Mouse (Mus musculus) neural tube, embryonic 11.5 days (tissue): ENCODE measurements around the gene Syn3. TPM values are rescaled to one million over a fixed set of nuclear protein-coding genes. Genes with fewer than 3 reads are reported as not detected.

Experiments used
- ATAC-seq: fragments of 200-750 bp; cut with Nextera tagmentation; 2 replicates; pipeline ENCODE4 v1.8.0; 2017; ENCODE audit warnings: moderate number of reproducible peaks, mild to moderate bottlenecking, moderate TSS enrichment, moderate library complexity; ENCODE audit not compliant: insufficient read depth, low FRiP score, low TSS enrichment
- DNase-seq: peaks from one replicate; pipeline ENCODE4 v3.0.0-alpha.2; 2015; ENCODE audit warnings: low spot score
- H3K27ac ChIP-seq: fragments of 300-500 bp; sonication (generic); 2 replicates; pipeline ENCODE4 v1.5.1; 2014; ENCODE audit warnings: low read depth, mild to moderate bottlenecking, low read length
- H3K27me3 ChIP-seq: fragments of 300-500 bp; sonication (generic); 2 replicates; pipeline ENCODE4 v1.6.1; 2014; ENCODE audit warnings: mild to moderate bottlenecking, low read length, mixed read lengths; ENCODE audit not compliant: control insufficient read depth, insufficient read depth
- H3K36me3 ChIP-seq: fragments of 300-500 bp; sonication (generic); 2 replicates; pipeline ENCODE4 v1.6.1; 2014; ENCODE audit warnings: mild to moderate bottlenecking, low read length, moderate library complexity, mixed read lengths; ENCODE audit not compliant: control insufficient read depth, insufficient read depth
- H3K4me1 ChIP-seq: fragments of 300-500 bp; sonication (generic); 2 replicates; pipeline ENCODE4 v1.6.1; 2014; ENCODE audit warnings: low read length, mixed read lengths; ENCODE audit not compliant: control insufficient read depth, insufficient read depth
- H3K4me2 ChIP-seq: fragments of 300-500 bp; sonication (generic); 2 replicates; pipeline ENCODE4 v1.6.1; 2014; ENCODE audit warnings: low read depth, mild to moderate bottlenecking, moderate library complexity
- H3K4me3 ChIP-seq: fragments of 300-500 bp; sonication (generic); 2 replicates; pipeline ENCODE4 v1.5.1; 2014; ENCODE audit warnings: low read depth, low read length
- H3K9ac ChIP-seq: fragments of 300-500 bp; sonication (generic); 2 replicates; pipeline ENCODE4 v1.6.1; 2014; ENCODE audit warnings: mild to moderate bottlenecking, low read length
- H3K9me3 ChIP-seq: fragments of 300-500 bp; sonication (generic); 2 replicates; pipeline ENCODE4 v1.6.1; 2016; ENCODE audit warnings: low read length; ENCODE audit not compliant: control insufficient read depth
- WGBS: fragments of 180-500 bp; shearing (Covaris S2); extraction: QIAGEN DNeasy Blood & Tissue Kit; methylation state at CpG from one replicate; pipeline ENCODE4 v1.1.7; 2014; 5-methylcytosine and 5-hydroxymethylcytosine counted together
- polyA plus RNA-seq: library from polyadenylated mRNA; unstranded; fragments of >200 nt; fragmentation: Nextera tagmentation; extraction: Ambion mirVana; gene quantifications from 2 replicates; pipeline ENCODE4 v1.2.1, GENCODE M21; 2014

The Syn3 gene
- polyA plus RNA-seq, 1 experiment from 2014 or later, result 4.4 TPM

- Histone ChIP-seq H3K4me3 (no peak overlapping the region), H3K9me3 (no peaks in the 10 kb centered on the region), H3K4me1 (no peaks in the 10 kb centered on the region; the same call in 1 of the 2 replicates), H3K9ac (no peak overlapping the region), H3K27ac (no peak overlapping the region), H3K4me2 (no peak overlapping the region), H3K27me3 (no peaks in the 10 kb centered on the region), H3K36me3 (no peaks in the 10 kb centered on the region)
- WGBS, result 94% methylated on average over 3 of the region's 3 CpGs
- DNase-seq (no peak), ATAC-seq (no peak)
Measured at GRCm38 (mm10) chr10:86312976-86313375, 185.7 kb downstream of the Syn3 start.

DNA sequence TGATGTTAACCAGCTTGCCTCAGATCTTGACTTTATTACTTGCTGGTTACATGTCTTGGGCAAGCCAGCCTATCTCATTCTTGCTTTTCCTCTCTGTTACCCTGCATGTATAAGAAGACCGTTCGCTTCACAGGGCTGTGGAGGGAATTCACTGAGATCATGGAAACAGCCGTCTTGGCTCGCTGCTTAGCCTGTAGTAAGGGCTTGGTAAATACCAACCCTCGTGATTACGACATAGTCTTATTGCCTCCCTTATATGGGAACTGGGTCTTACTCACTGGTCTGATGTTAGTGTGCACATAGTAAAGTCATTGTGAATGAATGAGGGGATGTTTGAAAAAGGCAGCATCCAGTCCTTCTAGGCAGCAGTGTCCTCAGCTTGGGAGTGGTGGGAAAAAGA, 188.2 kb downstream of the Syn3 start:
- peaks cover 2% of the 10 kb centered on the region for H3K36me3 ChIP-seq
- no peaks in the 10 kb centered on the region for H3K4me1 ChIP-seq
- WGBS, result 61% methylated on average over 6 of the region's 6 CpGs
- H3K9ac ChIP-seq, result no peak overlapping the region
- no peaks in the 10 kb centered on the region for H3K27me3 ChIP-seq
- H3K27ac ChIP-seq, result no peak overlapping the region
- no peaks in the 10 kb centered on the region for H3K9me3 ChIP-seq
- H3K4me2 ChIP-seq, result no peak overlapping the region
- ATAC-seq (no peak), DNase-seq (no peak)
- H3K4me3 ChIP-seq, result no peak overlapping the region

- H3K4me3 ChIP-seq, result no peak overlapping the region
- ATAC-seq, result no peak
- H3K4me2 ChIP-seq, result no peak overlapping the region
- DNase-seq, result no peak
- no peaks in the 10 kb centered on the region for H3K27me3 ChIP-seq
- no peak overlapping the region for H3K9ac ChIP-seq
- peaks cover 7% of the 10 kb centered on the region for H3K4me1 ChIP-seq
- H3K36me3 ChIP-seq, result peaks cover 2% of the 10 kb centered on the region
- no peaks in the 10 kb centered on the region for H3K9me3 ChIP-seq
- 77% methylated on average over 4 of the region's 4 CpGs for WGBS
- H3K27ac ChIP-seq, result no peak overlapping the region
Measured at GRCm38 (mm10) chr10:86307235-86307634, 191.5 kb downstream of the Syn3 start.

- Histone ChIP-seq H3K36me3 (peaks cover 2% of the 10 kb centered on the region), H3K4me2 (no peak overlapping the region), H3K4me3 (no peak overlapping the region), H3K27me3 (no peaks in the 10 kb centered on the region), H3K9ac (no peak overlapping the region), H3K4me1 (peaks cover 7% of the 10 kb centered on the region), H3K27ac (no peak overlapping the region), H3K9me3 (no peaks in the 10 kb centered on the region)
- DNase-seq, result no peak
- WGBS, result 5% methylated on average over 2 of the region's 2 CpGs
- ATAC-seq, result no peak
Measured at GRCm38 (mm10) chr10:86304583-86304982, 194.1 kb downstream of the Syn3 start.

GRCm38 (mm10) chr10:86303495-86303876, 195.2 kb downstream of the Syn3 start:
- Histone ChIP-seq H3K9me3 (no peaks in the 10 kb centered on the region), H3K4me2 (no peak overlapping the region; the same call in 1 of the 2 replicates), H3K4me1 (peaks cover 7% of the 10 kb centered on the region), H3K27me3 (no peaks in the 10 kb centered on the region), H3K36me3 (peaks cover 2% of the 10 kb centered on the region), H3K4me3 (no peak overlapping the region), H3K9ac (no peak overlapping the region), H3K27ac (no peak overlapping the region)
- 58% methylated on average over 2 of the region's 2 CpGs for WGBS
- DNase-seq (no peak), ATAC-seq (no peak)

DNA sequence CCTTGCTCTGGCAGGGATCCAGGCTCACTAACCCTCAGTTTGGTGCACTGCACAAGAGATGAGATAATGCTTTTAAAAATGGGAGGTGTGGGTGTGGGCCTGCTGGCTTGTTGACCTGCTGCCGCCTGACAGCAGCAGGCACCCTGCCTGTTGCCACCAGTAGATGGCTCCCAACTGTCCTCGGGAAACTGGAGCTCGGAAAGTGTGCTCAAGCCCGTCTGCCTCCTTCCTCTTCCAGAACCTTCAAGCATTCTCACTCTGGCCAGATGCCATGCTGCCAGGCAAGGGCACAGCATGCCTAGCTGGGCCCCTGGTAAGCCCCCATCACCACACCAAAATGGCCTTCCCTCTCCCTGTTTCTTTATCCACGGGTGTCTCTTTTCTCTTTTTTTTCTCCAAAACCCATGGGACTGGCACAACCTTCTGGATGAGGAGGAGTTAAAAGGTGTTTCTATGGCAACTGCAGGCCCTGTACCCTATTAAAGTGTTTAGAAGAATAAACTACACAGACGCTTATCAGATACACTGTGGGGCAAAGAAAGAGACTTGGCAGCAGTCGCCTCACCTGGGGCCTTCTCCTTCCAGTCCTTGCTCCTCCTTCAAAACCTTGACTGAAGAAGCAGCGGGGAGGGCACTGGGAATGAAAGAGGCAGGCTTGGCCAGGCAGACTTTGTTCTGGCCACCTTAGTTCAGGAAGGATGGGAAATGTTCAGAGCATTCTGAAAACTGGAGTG, 195.8 kb downstream of the Syn3 start:
- H3K9me3 ChIP-seq, result no peaks in the 10 kb centered on the region
- peak; percentile 72 for DNase-seq
- no peaks in the 10 kb centered on the region for H3K27me3 ChIP-seq
- H3K4me2 ChIP-seq, result peak overlapping the region; percentile 81
- no peak for ATAC-seq
- 0 out of 2 replicates have a peak overlapping the region, but pooled peaks have one; percentile 4 for H3K4me3 ChIP-seq
- no peak overlapping the region; the same call in 1 of the 2 replicates for H3K9ac ChIP-seq
- peaks cover 2% of the 10 kb centered on the region for H3K36me3 ChIP-seq
- peaks cover 7% of the 10 kb centered on the region for H3K4me1 ChIP-seq
- no peak overlapping the region for H3K27ac ChIP-seq
- WGBS, result 28% methylated on average over 8 of the region's 8 CpGs

- H3K4me2 ChIP-seq, result peak overlapping the region; percentile 81
- WGBS, result 65% methylated on average over 4 of the region's 4 CpGs
- no peak for ATAC-seq
- peaks cover 7% of the 10 kb centered on the region for H3K4me1 ChIP-seq
- DNase-seq, result no peak
- H3K36me3 ChIP-seq, result peaks cover 2% of the 10 kb centered on the region; the same call in 1 of the 2 replicates
- 0 out of 2 replicates have a peak overlapping the region, but pooled peaks have one; percentile 1 for H3K9ac ChIP-seq
- H3K27me3 ChIP-seq, result no peaks in the 10 kb centered on the region
- no peaks in the 10 kb centered on the region for H3K9me3 ChIP-seq
- H3K4me3 ChIP-seq, result peak overlapping the region; percentile 47
- no peak overlapping the region for H3K27ac ChIP-seq
Measured at GRCm38 (mm10) chr10:86302318-86302648, 196.4 kb downstream of the Syn3 start.

DNA sequence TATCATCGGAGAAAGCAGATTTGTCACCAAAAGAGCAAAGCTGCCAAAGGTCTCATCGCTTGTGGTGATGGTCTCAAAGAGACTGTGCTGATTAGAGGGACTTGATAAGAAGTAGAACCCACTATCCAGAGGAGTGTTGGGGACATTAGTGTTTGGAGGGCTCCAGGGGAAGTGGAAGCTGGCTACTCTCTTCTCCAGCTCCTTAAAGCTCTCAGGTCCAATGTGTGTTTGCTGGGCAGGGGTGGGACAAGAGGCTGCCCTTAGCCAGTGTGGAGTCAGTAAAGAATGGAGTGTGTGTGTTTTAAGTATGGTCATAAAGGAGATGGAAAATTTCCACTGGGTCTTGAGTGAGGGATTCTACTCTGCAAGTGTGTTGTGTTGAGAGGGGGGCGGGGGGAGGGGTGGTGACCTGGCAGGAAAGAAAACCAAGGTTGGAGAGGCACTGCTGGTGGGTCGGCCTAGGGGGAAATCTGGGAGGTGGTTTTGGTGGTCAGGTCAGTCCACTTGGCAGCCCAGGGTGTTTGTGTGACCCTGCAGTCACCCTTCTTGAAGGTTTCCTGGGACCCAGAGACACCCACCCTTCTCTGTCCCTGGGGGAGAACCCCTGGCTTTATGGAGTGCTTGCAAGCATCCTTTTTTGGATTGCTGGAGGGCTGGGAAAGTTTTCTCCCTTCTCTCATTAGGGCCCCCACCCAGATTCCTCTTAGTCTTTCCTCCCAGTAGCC, 196.9 kb downstream of the Syn3 start:
- Histone ChIP-seq H3K4me2 (peak overlapping the region; percentile 81), H3K27me3 (no peaks in the 10 kb centered on the region), H3K9me3 (no peaks in the 10 kb centered on the region), H3K4me3 (peak overlapping the region; percentile 47), H3K9ac (peak overlapping the region; percentile 65), H3K27ac (no peak overlapping the region), H3K4me1 (peaks cover 7% of the 10 kb centered on the region), H3K36me3 (no peaks in the 10 kb centered on the region)
- no peak for ATAC-seq
- DNase-seq, result no peak
- 14% methylated on average over 4 of the region's 4 CpGs for WGBS

GRCm38 (mm10) chr10:86301117-86301490, 197.6 kb downstream of the Syn3 start:
- WGBS, result under 1% methylated on average over 10 of the region's 10 CpGs
- H3K9me3 ChIP-seq, result no peaks in the 10 kb centered on the region
- H3K27ac ChIP-seq, result no peak overlapping the region
- H3K9ac ChIP-seq, result peak overlapping the region; percentile 65
- H3K4me3 ChIP-seq, result peak overlapping the region; percentile 47
- DNase-seq, result no peak
- no peaks in the 10 kb centered on the region for H3K36me3 ChIP-seq
- H3K27me3 ChIP-seq, result no peaks in the 10 kb centered on the region
- H3K4me2 ChIP-seq, result peak overlapping the region; percentile 81
- no peak for ATAC-seq
- peaks cover 7% of the 10 kb centered on the region for H3K4me1 ChIP-seq
